Mouse (Mus musculus) CH12.LX (cell line): ENCODE data around the gene Arhgef25.
A peak's percentile ranks its signal among the peaks of the same experiment; 100 is the strongest.

ENCODE experiments used
- CHD2 ChIP-seq: IDR thresholded peaks from 2 replicates; pipeline ENCODE4 v1.6.1; 2011; ENCODE audit warnings: low read length, improper control_type of control experiment
- CTCF ChIP-seq, 2 experiments: IDR thresholded peaks in 1 of 2; conservative IDR thresholded peaks in 1 of 2; 2 replicates each; pipeline ENCODE4 v1.5.1; 2011 to 2012; ENCODE audit warnings: low read depth in 2 of 2, low read length in 2 of 2, improper control_type of control experiment in 1 of 2, inconsistent platforms in 1 of 2, mild to moderate bottlenecking in 1 of 2, moderate library complexity in 1 of 2
- MAFK ChIP-seq: IDR thresholded peaks from 2 replicates; pipeline ENCODE4 v1.6.1; 2011; ENCODE audit warnings: low read length, improper control_type of control experiment; ENCODE audit not compliant: insufficient replicate concordance
- MAZ ChIP-seq: IDR thresholded peaks from 2 replicates; pipeline ENCODE4 v1.6.1; 2012; ENCODE audit warnings: low read depth, mild to moderate bottlenecking, inconsistent platforms, low read length, improper control_type of control experiment, moderate library complexity
- POLR2A ChIP-seq: IDR thresholded peaks from 2 replicates; pipeline ENCODE4 v1.6.1; 2011; ENCODE audit warnings: low read depth, mild to moderate bottlenecking, improper control_type of control experiment, low read length
- RCOR1 ChIP-seq: conservative IDR thresholded peaks from 2 replicates; pipeline ENCODE4 v1.6.1; 2012; ENCODE audit warnings: low read depth, mild to moderate bottlenecking, inconsistent platforms, low read length, improper control_type of control experiment
- ZMIZ1 ChIP-seq: IDR thresholded peaks from 2 replicates; pipeline ENCODE4 v1.6.1; 2012; ENCODE audit warnings: low read depth, mild to moderate bottlenecking, inconsistent platforms, low read length, improper control_type of control experiment
- ZNF384 ChIP-seq: IDR thresholded peaks from 2 replicates; pipeline ENCODE4 v1.6.1; 2012; ENCODE audit warnings: low read depth, low read length, improper control_type of control experiment, inconsistent platforms

DNA sequence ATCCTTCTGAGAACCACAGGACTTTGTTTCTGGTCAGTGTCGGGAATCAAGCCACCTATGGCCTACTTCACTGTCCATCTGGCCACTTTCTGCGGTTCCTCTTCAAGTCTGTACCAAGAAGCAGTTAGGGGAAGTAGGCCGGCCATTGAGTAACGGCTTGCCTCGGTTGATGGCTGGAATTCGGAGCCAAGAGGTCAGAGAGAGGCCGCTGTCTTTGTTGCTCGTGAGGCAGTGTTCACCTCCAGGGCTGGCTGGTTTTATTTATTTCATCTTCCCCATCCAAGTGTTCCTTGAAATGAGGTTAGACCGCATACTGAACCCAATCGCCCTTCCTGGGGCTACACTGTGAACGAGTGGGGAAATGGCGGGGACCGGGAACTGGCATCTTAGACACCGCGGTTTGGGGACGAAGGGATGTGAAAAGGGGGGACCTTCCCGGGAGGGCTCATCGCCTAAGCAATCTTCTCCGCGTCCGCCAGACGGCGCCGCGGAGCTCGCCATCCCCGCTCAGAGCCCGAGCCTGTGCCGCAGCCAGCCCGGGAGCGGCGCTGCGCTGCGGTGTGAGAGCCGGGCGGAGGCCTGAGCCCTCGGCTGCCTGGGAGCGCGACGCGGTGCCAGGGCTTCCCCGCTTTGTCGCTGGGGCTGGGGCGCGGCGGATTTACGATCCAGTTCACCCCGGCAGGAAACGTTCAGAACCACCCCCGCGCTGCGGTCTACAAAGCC, 25.1 kb downstream of the Arhgef25 start, which contains the start of gene B4galnt1:
- TF ChIP-seq CTCF (conservative IDR thresholded peaks at IDR 0.05 in 1 of 2, IDR thresholded peaks at IDR 0.05 in 1 of 2; ENCODE audit: low read depth in 2 of 2, low read length in 2 of 2) = peak; percentile 19 to 96; a peak in 3 of 4 replicates
- TF ChIP-seq ZMIZ1 = peak; percentile 51; the same call in 1 of the 2 replicates
- TF ChIP-seq CHD2 = no peak
- TF ChIP-seq MAZ = peak; percentile 56; the same call in 1 of the 2 replicates
- no peak for TF ChIP-seq RCOR1
- peak; percentile 54; the same call in 1 of the 2 replicates for TF ChIP-seq POLR2A
- TF ChIP-seq MAFK = no peak
- TF ChIP-seq ZNF384 = no peak
